Mouse (Mus musculus) intestine, postnatal 0 days (tissue): Measurements from ENCODE around the gene 3100002H09Rik. TPM values are rescaled to one million over a fixed set of nuclear protein-coding genes. Genes with fewer than 3 reads are reported as not detected.

Experiments
- ATAC-seq: fragments of 200-750 bp; cut with Nextera tagmentation; 2 replicates; pipeline ENCODE4 v1.8.0; 2017; ENCODE audit warnings: mild to moderate bottlenecking, moderate TSS enrichment, moderate library complexity
- H3K27ac ChIP-seq: fragments of 300-500 bp; sonication (generic); 2 replicates; pipeline ENCODE4 v1.5.1; 2014; ENCODE audit warnings: mild to moderate bottlenecking, low read depth, low read length, moderate library complexity
- H3K27me3 ChIP-seq: fragments of 300-500 bp; sonication (generic); replicated peaks from 2 replicates; pipeline ENCODE4 v1.6.1; 2014; ENCODE audit warnings: low read length, mixed read lengths; ENCODE audit not compliant: control insufficient read depth, insufficient read depth
- H3K36me3 ChIP-seq: fragments of 300-500 bp; sonication (generic); 2 replicates; pipeline ENCODE4 v1.6.1; 2014; ENCODE audit warnings: mild to moderate bottlenecking, moderate library complexity; ENCODE audit not compliant: control insufficient read depth, insufficient read depth
- H3K4me1 ChIP-seq: fragments of 300-500 bp; sonication (generic); replicated peaks from 2 replicates; pipeline ENCODE4 v1.6.1; 2014; ENCODE audit warnings: antibody characterized with exemption, low read length, mixed read lengths; ENCODE audit not compliant: control insufficient read depth, insufficient read depth
- H3K4me2 ChIP-seq: fragments of 300-500 bp; sonication (generic); replicated peaks from 2 replicates; pipeline ENCODE4 v1.6.1; 2014; ENCODE audit warnings: low read depth, mild to moderate bottlenecking, moderate library complexity
- H3K4me3 ChIP-seq: fragments of 300-500 bp; sonication (generic); 2 replicates; pipeline ENCODE4 v1.5.1; 2014; ENCODE audit warnings: low read depth, low read length
- H3K9ac ChIP-seq: fragments of 300-500 bp; sonication (generic); 2 replicates; pipeline ENCODE4 v1.6.1; 2014; ENCODE audit warnings: mild to moderate bottlenecking, low read depth, low read length
- H3K9me3 ChIP-seq: fragments of 300-500 bp; sonication (generic); 2 replicates; pipeline ENCODE4 v1.6.1; 2016; ENCODE audit warnings: mixed run types; ENCODE audit not compliant: control insufficient read depth
- CTCF ChIP-seq: sonication (generic); IDR thresholded peaks from 2 replicates; pipeline ENCODE4 v1.5.1; 2016; ENCODE audit warnings: low read depth, mild to moderate bottlenecking, control low read depth, antibody characterized with exemption, moderate library complexity
- WGBS: fragments of 180-500 bp; shearing (Covaris S2); extraction: QIAGEN DNeasy Blood & Tissue Kit; methylation state at CpG from one replicate; pipeline ENCODE4 v1.1.7; 2014; 5-methylcytosine and 5-hydroxymethylcytosine counted together
- polyA plus RNA-seq: library from polyadenylated mRNA; unstranded; fragments of >200 nt; fragmentation: Nextera tagmentation; extraction: Ambion mirVana; gene quantifications from 2 replicates; pipeline ENCODE4 v1.2.1, GENCODE M21; 2015

3100002H09Rik gene
- polyA plus RNA-seq, 1 experiment from 2014 or later, result not detected

DNA sequence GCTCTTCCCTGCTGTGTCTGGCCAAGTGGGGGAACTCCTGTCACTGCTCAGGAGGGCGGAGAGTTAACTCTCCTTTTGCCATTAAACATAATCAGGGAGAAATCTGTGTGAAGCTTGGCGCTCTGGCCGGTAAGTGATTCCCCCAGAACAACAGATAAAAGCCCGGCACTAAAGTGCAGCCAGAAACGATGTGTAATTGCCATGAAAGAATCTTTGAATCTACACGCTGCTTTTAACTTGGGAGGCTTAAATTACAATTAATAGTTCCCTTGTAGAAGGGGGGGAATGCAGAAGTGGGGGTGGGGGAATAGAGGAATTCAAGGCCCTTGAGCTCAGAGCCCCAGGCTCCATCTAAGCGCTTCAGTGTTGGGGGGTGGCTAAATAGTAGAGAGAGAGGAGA, 40.9 kb downstream of the 3100002H09Rik start:
- Histone ChIP-seq H3K36me3 (no peaks in the 10 kb centered on the region), H3K4me3 (no peak overlapping the region), H3K4me1 (no peaks in the 10 kb centered on the region), H3K9ac (no peak overlapping the region), H3K27ac (no peak overlapping the region), H3K27me3 (peaks cover 10% of the 10 kb centered on the region), H3K9me3 (no peaks in the 10 kb centered on the region), H3K4me2 (no peak overlapping the region)
- ATAC-seq, result no peak
- WGBS, result 29% methylated on average over 7 of the region's 7 CpGs
- TF ChIP-seq CTCF, result no peak

DNA sequence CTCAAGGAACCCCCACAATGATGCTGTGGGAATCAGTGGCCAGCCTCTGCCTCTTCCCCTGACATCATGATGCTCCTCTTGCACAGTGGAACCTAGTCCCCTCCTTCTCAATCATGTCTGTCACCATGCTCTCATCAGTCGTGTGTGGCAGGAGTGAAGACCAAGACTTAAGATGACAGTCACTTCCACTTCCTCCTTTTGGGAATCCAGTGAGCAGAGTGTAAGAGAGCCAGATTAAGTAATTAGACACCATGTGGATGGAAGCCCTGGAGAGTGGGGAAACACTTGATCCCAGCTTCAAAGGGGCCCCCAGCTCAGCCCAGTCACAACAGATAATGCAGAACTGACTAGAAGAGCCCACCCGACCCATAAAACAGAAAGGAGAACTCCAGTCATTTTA, 47.2 kb downstream of the 3100002H09Rik start:
- H3K36me3 ChIP-seq, result no peaks in the 10 kb centered on the region
- no peaks in the 10 kb centered on the region for H3K9me3 ChIP-seq
- no peaks in the 10 kb centered on the region for H3K27me3 ChIP-seq
- no peak overlapping the region for H3K4me2 ChIP-seq
- H3K9ac ChIP-seq, result no peak overlapping the region
- ATAC-seq, result no peak
- H3K4me3 ChIP-seq, result no peak overlapping the region
- WGBS, result 58% methylated on average over 2 of the region's 2 CpGs
- no peaks in the 10 kb centered on the region for H3K4me1 ChIP-seq
- H3K27ac ChIP-seq, result no peak overlapping the region
- TF ChIP-seq CTCF, result no peak

DNA sequence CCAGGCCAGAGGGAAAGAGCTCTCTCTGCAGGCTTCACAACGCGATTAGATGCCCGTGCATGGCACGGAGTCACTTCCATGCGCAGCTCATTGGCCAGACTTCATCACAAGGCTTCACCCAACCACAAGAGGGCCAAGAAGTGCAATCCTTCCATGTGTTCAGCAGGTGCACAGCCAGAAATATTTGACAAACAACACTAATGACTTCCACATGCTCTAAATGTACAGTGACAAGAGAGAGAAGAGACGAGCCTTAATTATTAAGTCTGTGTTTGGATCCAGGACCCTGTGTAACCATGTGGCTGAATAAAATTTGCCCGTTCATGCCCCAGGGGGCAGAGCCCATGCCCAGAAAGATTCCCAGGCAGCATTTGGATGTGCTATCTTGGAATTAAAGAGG, 47.9 kb downstream of the 3100002H09Rik start:
- H3K4me2 ChIP-seq, result no peak overlapping the region
- no peak overlapping the region for H3K9ac ChIP-seq
- 0 out of 2 replicates have a peak, but pooled peaks have one; percentile 24 for TF ChIP-seq CTCF
- WGBS, result 60% methylated on average over 7 of the region's 7 CpGs
- no peak for ATAC-seq
- H3K27ac ChIP-seq, result no peak overlapping the region
- H3K27me3 ChIP-seq, result no peaks in the 10 kb centered on the region
- no peak overlapping the region for H3K4me3 ChIP-seq
- H3K9me3 ChIP-seq, result no peaks in the 10 kb centered on the region
- H3K36me3 ChIP-seq, result no peaks in the 10 kb centered on the region
- H3K4me1 ChIP-seq, result no peaks in the 10 kb centered on the region

Other genes starting within 250 kb of the 3100002H09Rik start
- 0.08 TPM in 1 of 2 replicates, not detected in the other for gene Pou3f1, start 46.0 kb upstream of the 3100002H09Rik start, polyA plus RNA-seq
- gene Utp11, start 82.8 kb upstream of the 3100002H09Rik start, polyA plus RNA-seq, result 29.6 and 32.3 TPM in 2 replicates
- gene Fhl3, start 89.9 kb upstream of the 3100002H09Rik start, polyA plus RNA-seq, result 3.8 TPM in 2 replicates
- 45.3 and 45.7 TPM in 2 replicates for gene Sf3a3, start 104.0 kb upstream of the 3100002H09Rik start, polyA plus RNA-seq
- gene Inpp5b, start 131.0 kb upstream of the 3100002H09Rik start, polyA plus RNA-seq, result 22.4 and 23.0 TPM in 2 replicates
- gene Mtf1, start 191.3 kb upstream of the 3100002H09Rik start, polyA plus RNA-seq, result 10.4 and 11.5 TPM in 2 replicates
- 19.9 and 22.7 TPM in 2 replicates for gene Yrdc, start 239.9 kb upstream of the 3100002H09Rik start, polyA plus RNA-seq
- 58.8 and 59.4 TPM in 2 replicates for gene 1110065P20Rik, start 240.4 kb upstream of the 3100002H09Rik start, polyA plus RNA-seq